Mouse (Mus musculus): Measurements from ENCODE around the gene Ammecr1.

DNA sequence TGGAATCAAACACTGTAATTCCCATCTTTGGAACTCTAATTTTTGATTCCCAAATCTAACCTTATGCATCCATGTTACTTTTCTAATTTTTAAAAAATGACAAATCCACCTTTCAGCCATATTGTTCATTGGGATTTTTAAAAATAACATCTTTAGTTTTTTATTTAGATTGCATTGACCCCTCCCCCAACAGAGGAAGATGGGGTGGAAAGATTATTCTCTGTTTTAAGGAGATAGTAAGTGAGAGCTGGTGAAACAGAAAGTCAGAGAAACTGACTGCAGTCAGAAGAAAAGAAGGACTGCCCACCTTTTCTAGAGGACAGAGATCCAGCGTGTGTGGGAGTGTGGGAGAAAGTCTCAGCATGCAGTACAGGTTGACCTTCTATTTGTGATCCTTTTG lies 30.7 kb upstream of the Ammecr1 start:
- TF ChIP-seq CTCF (IDR thresholded peaks at IDR 0.05; ENCODE audit: insufficient read depth, low read depth, low read length) (no peak), POLR2A (IDR thresholded peaks at IDR 0.05; ENCODE audit: insufficient read depth, low read depth, low read length) (no peak)
